Comparison of ENCODE assay signal across 38 mouse cellular contexts in genomic region chr12:118177756-118178155, GRCm38 (mm10). TPM values are rescaled to one million over a fixed set of nuclear protein-coding genes. Genes with fewer than 3 reads are reported as not detected.
"Had no signal": no experiment of that assay in that cellular context is flagged by ENCODE, and none has a peak within 500 bp of the region (broad histone marks: within the 10 kb centered on the region; RNA-seq: fewer than 3 reads in every experiment).

No protein-coding gene starts in this region.

- H3K27ac ChIP-seq: heart, adult 2 months; heart, embryonic 10.5 days; heart, embryonic 13.5 days; heart, embryonic 15.5 days; hindbrain, embryonic 10.5 days; hindbrain, embryonic 12.5 days; hindbrain, embryonic 13.5 days; hindbrain, embryonic 14.5 days; hindbrain, embryonic 15.5 days; hindbrain, postnatal 0 days; intestine, embryonic 15.5 days; kidney, embryonic 15.5 days; kidney, postnatal 0 days; layer of hippocampus, adult 2 months had no signal

- H3K4me3 ChIP-seq: heart, adult 2 months; heart, embryonic 10.5 days; heart, embryonic 12.5 days; heart, embryonic 13.5 days; heart, embryonic 15.5 days; hindbrain, embryonic 10.5 days; hindbrain, embryonic 12.5 days; hindbrain, embryonic 13.5 days; hindbrain, embryonic 15.5 days; intestine, embryonic 15.5 days; kidney, embryonic 15.5 days; layer of hippocampus, adult 2 months had no signal

- H3K36me3 ChIP-seq: heart, embryonic 10.5 days; heart, embryonic 12.5 days; heart, embryonic 13.5 days; heart, embryonic 15.5 days; hindbrain, embryonic 10.5 days; hindbrain, embryonic 12.5 days; hindbrain, embryonic 13.5 days; hindbrain, embryonic 15.5 days; intestine, embryonic 15.5 days; kidney, embryonic 15.5 days had no signal

- DNase-seq: heart, adult 2 months; heart, postnatal 10 days; heart, postnatal 36 days; heart, postnatal 4 days; kidney, adult 11 months; kidney, adult 18-20 months; kidney, adult 2 months; kidney, adult 8-10 months; kidney, adult 9 months; kidney, postnatal 10 days; kidney, postnatal 14 days; kidney, postnatal 25 days; kidney, postnatal 36 days; kidney, postnatal 4 days; layer of hippocampus, adult 9-11 months; layer of hippocampus, postnatal 36 days had no signal

- H3K9me3 ChIP-seq: heart, embryonic 10.5 days; heart, embryonic 12.5 days; heart, embryonic 13.5 days; heart, embryonic 15.5 days; hindbrain, embryonic 10.5 days; hindbrain, embryonic 12.5 days; hindbrain, embryonic 13.5 days; hindbrain, embryonic 15.5 days; intestine, embryonic 15.5 days; kidney, embryonic 15.5 days had no signal

- H3K4me2 ChIP-seq: heart, embryonic 11.5 days; heart, embryonic 12.5 days; heart, embryonic 13.5 days; heart, embryonic 15.5 days; hindbrain, embryonic 12.5 days; hindbrain, embryonic 13.5 days; hindbrain, embryonic 14.5 days; hindbrain, embryonic 15.5 days; intestine, embryonic 15.5 days; kidney, embryonic 15.5 days had no signal

- H3K4me1 ChIP-seq: heart, embryonic 10.5 days; heart, embryonic 13.5 days; heart, embryonic 15.5 days; hindbrain, embryonic 10.5 days; hindbrain, embryonic 12.5 days; hindbrain, embryonic 13.5 days; hindbrain, embryonic 15.5 days; intestine, embryonic 15.5 days; kidney, embryonic 15.5 days had no signal

- ATAC-seq: hindbrain, embryonic 16.5 days; hindbrain, postnatal 0 days; inflammation-experienced regulatory T-cells, adult 6 months; intestine, embryonic 15.5 days; intestine, embryonic 16.5 days; intestine, postnatal 0 days had no signal

- H3K27me3 ChIP-seq: heart, embryonic 12.5 days; heart, embryonic 13.5 days; heart, embryonic 15.5 days; hindbrain, embryonic 12.5 days; hindbrain, embryonic 15.5 days; intestine, embryonic 15.5 days had no signal

- H3K9ac ChIP-seq: heart, embryonic 12.5 days; heart, embryonic 13.5 days; heart, embryonic 15.5 days; hindbrain, embryonic 12.5 days; hindbrain, embryonic 13.5 days; hindbrain, embryonic 14.5 days; hindbrain, embryonic 15.5 days; intestine, embryonic 15.5 days; kidney, embryonic 15.5 days had no signal

RNA-seq across cellular contexts. Expression of gene Dnah11, which starts 21.1 kb away (rescaled TPM):
- total RNA-seq: heart, adult 2 months; heart, postnatal 10 days; heart, postnatal 25 days; heart, postnatal 36 days had no signal
- polyA plus RNA-seq: heart, embryonic 13.5 days; heart, embryonic 14.5 days; heart, postnatal 0 days had no signal
